Mouse (Mus musculus) C2C12 (cell line): Measurements from ENCODE around the gene Sh3rf3. TPM values are rescaled to one million over a fixed set of nuclear protein-coding genes. Genes with fewer than 3 reads are reported as not detected.

ENCODE experiments used
- H3K27me3 ChIP-seq: one replicate; pipeline ENCODE4 v1.6.1; 2011; ENCODE audit not compliant: control insufficient read depth, insufficient read depth, insufficient read length
- H3K36me3 ChIP-seq: one replicate; pipeline ENCODE4 v1.6.1; 2011; ENCODE audit not compliant: control insufficient read depth, insufficient read depth
- H3K4me3 ChIP-seq: one replicate; pipeline ENCODE4 v1.5.1; 2011; ENCODE audit warnings: mild to moderate bottlenecking, control low read depth; ENCODE audit not compliant: poor library complexity, insufficient read depth, severe bottlenecking
- H3K79me2 ChIP-seq: one replicate; pipeline ENCODE4 v1.6.1; 2011; ENCODE audit not compliant: control insufficient read depth, insufficient read depth
- H3K79me3 ChIP-seq: one replicate; pipeline ENCODE4 v1.6.1; 2011; ENCODE audit warnings: low read depth, control low read depth
- H3ac ChIP-seq: one replicate; pipeline ENCODE3; 2011; ENCODE audit warnings: low read depth; ENCODE audit not compliant: control insufficient read depth, insufficient read length
- CEBPB ChIP-seq: IDR thresholded peaks from one replicate; pipeline ENCODE4 v1.6.1; 2011; ENCODE audit warnings: low read depth, mild to moderate bottlenecking, control low read depth, moderate library complexity
- CTCF ChIP-seq: IDR thresholded peaks from one replicate; pipeline ENCODE4 v1.5.1; 2011; ENCODE audit not compliant: control insufficient read depth, insufficient read depth, insufficient read length
- FOSL1 ChIP-seq: IDR thresholded peaks from one replicate; pipeline ENCODE4 v1.8.0; 2011; ENCODE audit warnings: mild to moderate bottlenecking, low read length; ENCODE audit not compliant: poor library complexity, insufficient read depth, severe bottlenecking
- MAX ChIP-seq: IDR thresholded peaks from one replicate; pipeline ENCODE4 v1.6.1; 2011; ENCODE audit warnings: mild to moderate bottlenecking, control low read depth
- MYOD1 ChIP-seq: IDR thresholded peaks from one replicate; pipeline ENCODE4 v1.6.1; 2011; ENCODE audit warnings: low read depth; ENCODE audit not compliant: control insufficient read depth, insufficient read length
- MYOG ChIP-seq: IDR thresholded peaks from one replicate; pipeline ENCODE4 v1.6.1; 2011; ENCODE audit not compliant: control insufficient read depth, insufficient read length; ENCODE audit errors: extremely low read depth
- USF1 ChIP-seq: IDR thresholded peaks from one replicate; pipeline ENCODE4 v1.6.1; 2011; ENCODE audit warnings: low read depth, mild to moderate bottlenecking, control low read depth, moderate library complexity
- long read RNA-seq, 2 experiments: library from polyadenylated mRNA; unstranded; transcript quantifications; one replicate each; pipeline ENCODE4 v2.0.0; 2019 to 2020
- polyA plus RNA-seq: library from polyadenylated mRNA; unstranded; fragments of >200 nt; fragmentation: generic; extraction: Trizol; gene quantifications from one replicate; pipeline ENCODE4 v1.2.1, GENCODE M21; 2012; ENCODE audit warnings: missing spikeins

Sh3rf3 gene
- 0.14 TPM for polyA plus RNA-seq
- long read RNA-seq, experiment 1: 0 reads
- long read RNA-seq, experiment 2: 0 reads

DNA sequence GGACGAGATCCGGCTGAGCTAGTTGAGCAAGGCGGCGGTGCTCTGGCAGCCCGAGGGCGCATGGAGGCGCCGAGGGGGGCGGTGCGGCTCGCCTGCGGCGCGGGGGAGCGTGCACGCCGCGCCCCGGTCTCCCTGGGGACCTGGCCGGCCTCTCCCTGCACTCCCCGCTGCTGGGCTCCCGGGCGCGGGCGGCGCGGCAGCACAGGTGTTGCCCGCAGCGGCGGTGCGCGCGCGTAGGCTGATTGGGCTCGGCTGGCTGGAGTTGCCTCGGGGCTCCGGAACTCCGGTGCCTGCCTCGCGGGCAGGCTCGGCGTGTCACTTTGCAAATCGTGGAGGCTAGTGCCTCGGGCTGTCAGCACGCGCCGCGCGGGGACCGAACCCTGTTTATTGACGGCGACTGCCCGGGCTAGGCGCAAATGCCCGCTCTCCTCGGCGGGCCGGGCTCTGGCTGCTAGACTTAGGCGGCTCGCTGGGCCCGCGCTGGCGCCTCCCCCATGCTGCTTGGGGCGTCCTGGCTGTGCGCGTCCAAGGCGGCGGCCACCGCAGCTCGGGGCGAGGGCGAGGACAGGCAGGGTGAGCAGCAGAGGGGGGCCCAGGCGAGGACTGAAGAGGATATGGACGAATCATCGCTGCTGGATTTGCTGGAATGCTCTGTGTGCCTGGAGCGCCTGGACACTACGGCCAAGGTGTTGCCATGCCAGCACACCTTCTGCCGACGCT lies at the start of gene Sh3rf3:
TSS of gene Sh3rf3 (plus strand) at position 279 of the 720 bp plus-strand sequence.
- peaks cover 24% of the 10 kb centered on the region for H3K27me3 ChIP-seq
- no peak for TF ChIP-seq FOSL1
- no peak for TF ChIP-seq USF1
- no peak for TF ChIP-seq MYOG
- TF ChIP-seq MYOD1: no peak
- no peak for TF ChIP-seq CTCF
- no peak for TF ChIP-seq MAX
- TF ChIP-seq CEBPB: no peak
- no peak within 1 kb of the TSS for H3K4me3 ChIP-seq
- H3K36me3 ChIP-seq: no peaks in the 10 kb centered on the region
- H3K79me2 ChIP-seq: no peaks in the 10 kb centered on the region
- H3ac ChIP-seq: peak within 1 kb of the TSS; percentile 49
- no peaks in the 10 kb centered on the region for H3K79me3 ChIP-seq

DNA sequence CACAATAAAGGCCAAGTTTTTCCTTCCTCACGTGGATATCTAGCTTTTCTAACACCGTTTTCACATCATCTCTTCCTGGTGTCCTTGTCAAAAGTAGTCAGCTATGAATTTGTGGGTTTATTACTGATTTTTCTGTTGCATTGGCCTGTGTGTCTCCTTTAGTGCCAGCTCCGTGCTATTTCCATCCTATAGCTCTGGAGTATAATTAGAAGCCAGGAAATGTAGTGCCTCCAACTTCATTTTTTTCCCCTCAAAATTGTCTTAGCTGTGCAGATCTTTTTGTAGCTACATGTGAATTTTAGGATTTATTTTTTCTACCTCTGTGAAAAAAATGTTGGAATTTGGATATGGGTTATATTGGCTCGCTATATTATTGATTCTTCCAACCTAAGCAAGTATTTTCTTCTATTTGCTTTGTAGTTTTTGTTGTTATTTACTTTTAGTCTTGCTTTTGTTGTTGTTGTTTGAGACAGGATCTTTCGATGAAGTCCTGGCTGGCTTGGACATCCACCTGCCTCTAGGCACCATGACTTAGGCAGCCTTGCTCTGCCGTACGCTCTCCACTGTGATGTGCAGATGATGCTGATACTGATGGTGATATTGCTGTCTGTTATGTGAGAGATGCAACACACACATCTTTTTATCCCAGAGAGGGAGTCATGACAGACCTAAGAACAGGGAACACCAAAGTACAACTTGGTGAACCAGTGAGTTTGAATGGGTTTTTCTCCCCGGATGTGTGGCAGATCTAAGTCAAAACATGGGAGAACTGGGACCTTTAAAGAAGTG lies 24.5 kb upstream of the Sh3rf3 start:
- no peak for TF ChIP-seq USF1
- no peak for TF ChIP-seq CEBPB
- no peak for TF ChIP-seq MYOG
- no peak for TF ChIP-seq CTCF
- no peak for TF ChIP-seq FOSL1
- TF ChIP-seq MYOD1: no peak
- TF ChIP-seq MAX: no peak
- Histone ChIP-seq H3K27me3 (no peaks in the 10 kb centered on the region), H3K36me3 (no peaks in the 10 kb centered on the region), H3K4me3 (no peak overlapping the region), H3K79me3 (no peaks in the 10 kb centered on the region), H3ac (no peak overlapping the region), H3K79me2 (no peaks in the 10 kb centered on the region)

DNA sequence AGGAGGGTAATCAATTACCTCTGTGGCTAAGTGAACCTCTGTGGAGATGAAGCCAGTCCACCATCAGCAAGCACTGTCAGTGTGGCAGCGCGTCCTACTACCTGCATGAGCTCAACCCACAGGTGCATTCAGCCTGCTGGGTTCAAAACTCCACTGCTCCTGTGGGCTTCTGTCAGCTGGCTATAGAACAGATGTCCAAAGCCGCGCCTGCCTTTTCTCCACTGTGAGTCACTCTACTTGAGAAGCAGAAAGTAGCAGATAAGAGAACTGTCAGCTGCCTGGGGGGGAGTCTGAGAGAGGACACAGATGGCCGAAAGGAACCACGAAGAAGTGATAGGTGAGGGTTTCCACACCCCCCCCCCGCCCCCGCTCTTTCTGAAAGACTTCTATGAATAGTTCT lies 15.6 kb upstream of the Sh3rf3 start:
- H3K27me3 ChIP-seq: no peaks in the 10 kb centered on the region
- H3K36me3 ChIP-seq: no peaks in the 10 kb centered on the region
- no peak overlapping the region for H3ac ChIP-seq
- no peaks in the 10 kb centered on the region for H3K79me3 ChIP-seq
- H3K79me2 ChIP-seq: no peaks in the 10 kb centered on the region
- TF ChIP-seq USF1 (no peak), CTCF (no peak), MYOD1 (no peak), MYOG (no peak), MAX (no peak), FOSL1 (no peak)
- H3K4me3 ChIP-seq: no peak overlapping the region

DNA sequence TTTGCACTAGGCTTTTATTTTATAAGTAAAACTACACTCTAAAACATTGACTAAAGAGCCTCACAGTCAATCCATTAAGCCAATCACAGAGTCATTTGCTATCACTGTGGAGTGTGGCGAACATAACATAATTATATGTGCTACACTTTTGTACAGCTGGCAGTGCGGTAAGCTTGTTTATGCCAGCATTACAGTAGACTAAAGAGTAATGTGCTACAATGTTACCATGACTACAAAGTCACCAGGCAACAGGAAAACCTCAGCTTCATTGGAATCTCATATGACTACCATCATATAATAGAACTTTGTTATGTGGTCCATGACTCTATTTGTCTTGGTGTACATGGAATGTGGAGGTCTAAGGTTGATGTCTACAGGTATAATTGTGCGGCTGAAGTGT lies 15.0 kb upstream of the Sh3rf3 start:
- Histone ChIP-seq H3K79me2 (no peaks in the 10 kb centered on the region), H3K27me3 (no peaks in the 10 kb centered on the region), H3K36me3 (no peaks in the 10 kb centered on the region), H3K79me3 (no peaks in the 10 kb centered on the region), H3ac (no peak overlapping the region), H3K4me3 (no peak overlapping the region)
- TF ChIP-seq FOSL1 (no peak), MYOG (no peak), CEBPB (no peak), USF1 (no peak), CTCF (no peak), MYOD1 (no peak), MAX (no peak)

DNA sequence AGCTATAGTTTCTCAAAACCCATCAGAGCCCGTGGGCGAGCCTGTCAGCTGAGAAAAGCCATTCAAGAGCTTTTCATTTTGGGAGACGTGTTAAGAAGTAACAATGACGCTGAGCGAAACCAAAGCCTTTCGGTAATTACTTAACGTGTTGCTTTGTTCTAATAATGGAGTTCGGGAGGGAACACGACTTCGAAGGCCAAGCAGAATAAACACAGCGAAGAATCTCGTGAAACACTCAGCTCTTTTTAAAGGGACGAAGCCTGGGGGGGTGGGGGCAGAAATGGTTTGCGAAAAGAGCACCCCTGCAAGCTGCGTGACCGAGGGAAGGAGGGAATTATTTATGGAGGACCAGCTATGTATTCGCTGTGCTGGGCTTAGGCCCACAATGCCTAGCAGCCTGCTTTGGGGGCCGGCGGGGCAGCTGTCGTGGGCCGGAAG lies 12.1 kb upstream of the Sh3rf3 start:
- Histone ChIP-seq H3K4me3 (no peak overlapping the region), H3K27me3 (no peaks in the 10 kb centered on the region), H3K79me3 (no peaks in the 10 kb centered on the region), H3K36me3 (no peaks in the 10 kb centered on the region), H3K79me2 (no peaks in the 10 kb centered on the region), H3ac (no peak overlapping the region)
- TF ChIP-seq MYOG: no peak
- TF ChIP-seq MYOD1: no peak
- TF ChIP-seq CTCF: no peak
- TF ChIP-seq CEBPB: no peak
- no peak for TF ChIP-seq USF1
- no peak for TF ChIP-seq MAX

DNA sequence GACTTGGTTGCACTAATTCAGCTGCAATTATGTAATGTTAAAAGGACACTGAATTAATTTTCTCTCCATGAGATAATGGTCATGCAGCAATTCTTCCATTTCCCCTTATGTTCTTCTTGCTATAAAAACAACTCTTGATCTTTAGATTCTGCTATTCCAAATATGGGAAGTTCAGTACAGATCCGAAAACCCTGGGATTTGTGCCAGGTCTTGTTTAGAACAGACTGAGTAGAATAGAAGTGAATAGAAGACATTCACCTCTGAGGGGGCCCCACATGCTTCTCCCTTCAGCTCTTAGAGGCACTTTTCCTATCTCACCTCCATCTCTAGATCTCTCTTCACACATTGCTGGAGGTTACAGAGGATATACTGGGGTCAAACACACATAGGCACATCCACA lies 10.8 kb upstream of the Sh3rf3 start:
- no peaks in the 10 kb centered on the region for H3K36me3 ChIP-seq
- no peaks in the 10 kb centered on the region for H3K79me2 ChIP-seq
- no peaks in the 10 kb centered on the region for H3K79me3 ChIP-seq
- no peaks in the 10 kb centered on the region for H3K27me3 ChIP-seq
- no peak overlapping the region for H3K4me3 ChIP-seq
- TF ChIP-seq MYOD1 (no peak), CTCF (no peak), MYOG (no peak), MAX (no peak), CEBPB (no peak), USF1 (no peak), FOSL1 (no peak)
- no peak overlapping the region for H3ac ChIP-seq
